Mouse (Mus musculus) inflammation-experienced regulatory T-cells, adult 6 months (primary cell): ENCODE measurements around the gene Mov10l1. TPM values are rescaled to one million over a fixed set of nuclear protein-coding genes. Genes with fewer than 3 reads are reported as not detected.

Experiments used
- ATAC-seq: one replicate; pipeline ENCODE4 v1.8.0; 2017
- polyA plus RNA-seq, 3 experiments: library from polyadenylated mRNA; unstranded; fragments of 100-300 nt; shearing (Covaris generic); gene quantifications; one replicate each; pipeline ENCODE4 v1.2.1; 2017

Gene Mov10l1
- polyA plus RNA-seq, 3 experiments from 2014 or later = not detected

- ATAC-seq = no peak
Measured at GRCm38 (mm10) chr15:89016722-89017121, 34.0 kb downstream of the Mov10l1 start.

GRCm38 (mm10) chr15:89020085-89020484 is 37.4 kb downstream of the Mov10l1 start:
- ATAC-seq = no peak

- ATAC-seq = no peak
Measured at GRCm38 (mm10) chr15:89020492-89020891, 37.8 kb downstream of the Mov10l1 start.

GRCm38 (mm10) chr15:89044381-89044780 is 61.7 kb downstream of the Mov10l1 start:
- ATAC-seq = no peak

- no peak for ATAC-seq
Measured at GRCm38 (mm10) chr15:89046356-89046755, 63.6 kb downstream of the Mov10l1 start.

- no peak for ATAC-seq
Measured at GRCm38 (mm10) chr15:89054666-89055065, 72.0 kb downstream of the Mov10l1 start.

GRCm38 (mm10) chr15:89058736-89059135 is 76.0 kb downstream of the Mov10l1 start:
- no peak for ATAC-seq

- ATAC-seq = no peak
Measured at GRCm38 (mm10) chr15:89059161-89059931, 76.6 kb downstream of the Mov10l1 start, which contains the start of gene Panx2. Gene Panx2 (plus strand): TSS chr15:89059734.

- no peak for ATAC-seq
Measured at GRCm38 (mm10) chr15:89060032-89060681, 77.4 kb downstream of the Mov10l1 start.

- no peak for ATAC-seq
Measured at GRCm38 (mm10) chr15:89060811-89061460, 78.2 kb downstream of the Mov10l1 start.

GRCm38 (mm10) chr15:89061761-89062517 is 79.2 kb downstream of the Mov10l1 start:
- ATAC-seq = no peak

- no peak for ATAC-seq
Measured at GRCm38 (mm10) chr15:89062518-89062910, 79.8 kb downstream of the Mov10l1 start.

GRCm38 (mm10) chr15:89063001-89063400 is 80.3 kb downstream of the Mov10l1 start:
- no peak for ATAC-seq

GRCm38 (mm10) chr15:89063536-89063935 is 80.8 kb downstream of the Mov10l1 start:
- ATAC-seq = no peak

GRCm38 (mm10) chr15:89064891-89065290 is 82.2 kb downstream of the Mov10l1 start:
- no peak for ATAC-seq

GRCm38 (mm10) chr15:89067609-89068008 is 84.9 kb downstream of the Mov10l1 start:
- no peak for ATAC-seq

GRCm38 (mm10) chr15:89068226-89068625 is 85.5 kb downstream of the Mov10l1 start:
- ATAC-seq = no peak

- no peak for ATAC-seq
Measured at GRCm38 (mm10) chr15:89069336-89069840, 86.7 kb downstream of the Mov10l1 start.

GRCm38 (mm10) chr15:89070606-89071005 is 87.9 kb downstream of the Mov10l1 start:
- ATAC-seq = no peak

- ATAC-seq = no peak
Measured at GRCm38 (mm10) chr15:89073993-89074603, 91.4 kb downstream of the Mov10l1 start.

GRCm38 (mm10) chr15:89074613-89075477 is 92.1 kb downstream of the Mov10l1 start, which contains the start of gene Trabd:
Gene Trabd (plus strand): TSS chr15:89075124.
- ATAC-seq = no peak
